Mouse (Mus musculus) heart, adult 2 months (tissue): Measurements from ENCODE around the gene Tmcc1. TPM values are rescaled to one million over a fixed set of nuclear protein-coding genes. Genes with fewer than 3 reads are reported as not detected.

Source experiments
- DNase-seq, 2 experiments: peaks; one replicate each; pipeline ENCODE4 v3.0.0; 2021
- H3K27ac ChIP-seq: fragments of 200-600 bp; 2 replicates; pipeline ENCODE4 v1.8.1; 2022
- H3K27me3 ChIP-seq: fragments of 200-500 bp; 2 replicates; pipeline ENCODE4 v1.6.1; 2012; ENCODE audit warnings: mild to moderate bottlenecking, low read length, inconsistent platforms, mixed read lengths; ENCODE audit not compliant: control insufficient read depth, insufficient read depth
- H3K36me3 ChIP-seq: fragments of 200-500 bp; 2 replicates; pipeline ENCODE4 v1.6.1; 2012; ENCODE audit warnings: low read length, inconsistent platforms; ENCODE audit not compliant: control insufficient read depth, insufficient read depth
- H3K4me1 ChIP-seq: fragments of 200-500 bp; 2 replicates; pipeline ENCODE4 v1.6.1; 2011; ENCODE audit warnings: low read length; ENCODE audit not compliant: control insufficient read depth, insufficient read depth
- H3K4me3 ChIP-seq: fragments of 200-600 bp; 2 replicates; pipeline ENCODE4 v1.8.1; 2022
- H3K79me2 ChIP-seq: fragments of 200-500 bp; replicated peaks from 2 replicates; pipeline ENCODE4 v1.6.1; 2012; ENCODE audit warnings: mild to moderate bottlenecking, inconsistent platforms, low read length, moderate library complexity, mixed read lengths; ENCODE audit not compliant: control insufficient read depth, insufficient read depth
- H3K9ac ChIP-seq: fragments of 200-500 bp; 2 replicates; pipeline ENCODE4 v1.6.1; 2012; ENCODE audit warnings: low read depth, mild to moderate bottlenecking, control low read depth, inconsistent platforms, low read length, mixed read lengths
- CTCF ChIP-seq: fragments of 200-600 bp; IDR thresholded peaks from 2 replicates; pipeline ENCODE4 v1.8.1; 2022; ENCODE audit warnings: antibody characterized with exemption, mild to moderate bottlenecking, moderate library complexity
- EP300 ChIP-seq: fragments of 200-500 bp; IDR thresholded peaks from 2 replicates; pipeline ENCODE4 v1.6.1; 2011; ENCODE audit warnings: low read depth, low read length, control low read depth; ENCODE audit not compliant: insufficient read depth
- POLR2A ChIP-seq: fragments of 200-500 bp; IDR thresholded peaks from 2 replicates; pipeline ENCODE4 v1.6.1; 2011; ENCODE audit warnings: mild to moderate bottlenecking, low read depth, low read length, control low read depth; ENCODE audit not compliant: insufficient read depth
- WGBS: fragments of 180-500 bp; shearing (Covaris S2); methylation state at CpG from one replicate; pipeline ENCODE4 v1.1.7; 2018; 5-methylcytosine and 5-hydroxymethylcytosine counted together
- intact Hi-C: fragments of 180-260 bp; cut with DNase I; formaldehyde crosslinking; loops from one replicate; pipeline ENCODE4 v1.15.1; 2025
- polyA plus RNA-seq: library from polyadenylated mRNA; depleted of rRNA; stranded (reverse); fragments of >200 nt; gene quantifications from 2 replicates; pipeline ENCODE4 v1.2.3, GENCODE M21; 2012
- total RNA-seq, 2 experiments: library from RNA; stranded (reverse); gene quantifications; 2 replicates each; pipeline ENCODE4 v1.2.3; 2021

The Tmcc1 gene
- total and polyA plus RNA-seq, 3 experiments, result 16.7 to 33.8 (median 32.1) TPM

GRCm38 (mm10) chr6:116195811-116196210 lies 2.5 kb upstream of the Tmcc1 start:
- Histone ChIP-seq H3K27ac (no peak overlapping the region), H3K9ac (no peak overlapping the region), H3K27me3 (0 out of 2 replicates have a peak, but pooled peaks cover 2% of the 10 kb centered on the region), H3K36me3 (peaks cover 3% of the 10 kb centered on the region), H3K79me2 (no peaks in the 10 kb centered on the region), H3K4me1 (peaks cover 3% of the 10 kb centered on the region; the same call in 1 of the 2 replicates), H3K4me3 (no peak overlapping the region)
- intact Hi-C loops, result no loop called here
- 62% methylated on average over 8 of the region's 8 CpGs for WGBS
- no peak for DNase-seq
- TF ChIP-seq POLR2A, result no peak

- Histone ChIP-seq H3K27ac (peak overlapping the region; percentile 90), H3K36me3 (peaks cover 10% of the 10 kb centered on the region), H3K27me3 (no peaks in the 10 kb centered on the region), H3K79me2 (peaks cover 3% of the 10 kb centered on the region; the same call in 1 of the 2 replicates), H3K4me1 (peaks cover 3% of the 10 kb centered on the region), H3K9ac (peak overlapping the region; percentile 83), H3K4me3 (peak overlapping the region; percentile 87)
- 1% methylated on average over 51 of the region's 51 CpGs for WGBS
- intact Hi-C loops, result loop anchor here (2.0 to 5.0 kb wide), 2 partner anchors 14 to 516 kb away; partner anchors contain the start of gene Raf1
- TF ChIP-seq CTCF, result no peak
- TF ChIP-seq EP300, result no peak
- TF ChIP-seq POLR2A, result no peak
- DNase-seq, result no peak
Observed at GRCm38 (mm10) chr6:116192809-116193311, 426 bp downstream of the Tmcc1 start.

GRCm38 (mm10) chr6:116189417-116189816 lies 3.9 kb downstream of the Tmcc1 start:
- Histone ChIP-seq H3K79me2 (peaks cover 3% of the 10 kb centered on the region; the same call in 1 of the 2 replicates), H3K4me3 (no peak overlapping the region), H3K36me3 (peaks cover 20% of the 10 kb centered on the region), H3K4me1 (peaks cover 3% of the 10 kb centered on the region), H3K9ac (no peak overlapping the region), H3K27me3 (no peaks in the 10 kb centered on the region), H3K27ac (peak overlapping the region; percentile 29; the same call in 1 of the 2 replicates)
- 20% methylated on average over 1 of the region's 1 CpGs for whole genome bisulfite sequencing
- intact Hi-C loops, result loop anchor here (5.0 kb wide), 1 partner anchor 52 kb away; no protein-coding TSS in a partner anchor
- no peak for DNase-seq
- TF ChIP-seq EP300 (no peak), POLR2A (no peak), CTCF (no peak)

- peaks cover 2% of the 10 kb centered on the region for H3K4me1 ChIP-seq
- no peak overlapping the region for H3K9ac ChIP-seq
- no peak for DNase-seq
- H3K4me3 ChIP-seq, result no peak overlapping the region
- peaks cover 20% of the 10 kb centered on the region for H3K36me3 ChIP-seq
- H3K27ac ChIP-seq, result peak overlapping the region; percentile 40
- TF ChIP-seq POLR2A (no peak), EP300 (no peak), CTCF (no peak)
- peaks cover 5% of the 10 kb centered on the region for H3K79me2 ChIP-seq
- intact Hi-C loops, result loop anchor here (5.0 kb wide), 1 partner anchor 49 kb away; no protein-coding TSS in a partner anchor
- WGBS, result 26% methylated on average over 2 of the region's 2 CpGs
- no peaks in the 10 kb centered on the region for H3K27me3 ChIP-seq
Observed at GRCm38 (mm10) chr6:116186485-116186884, 6.8 kb downstream of the Tmcc1 start.

- Histone ChIP-seq H3K4me3 (no peak overlapping the region), H3K4me1 (peaks cover 1% of the 10 kb centered on the region), H3K27ac (no peak overlapping the region), H3K9ac (no peak overlapping the region), H3K27me3 (no peaks in the 10 kb centered on the region), H3K36me3 (peaks cover 10% of the 10 kb centered on the region), H3K79me2 (peaks cover 4% of the 10 kb centered on the region)
- DNase-seq, result no peak
- TF ChIP-seq EP300 (no peak), CTCF (no peak), POLR2A (no peak)
- WGBS, result 88% methylated on average over 5 of the region's 5 CpGs
- intact Hi-C loops, result no loop called here
Observed at GRCm38 (mm10) chr6:116183509-116183908, 9.8 kb downstream of the Tmcc1 start.

- Histone ChIP-seq H3K4me3 (no peak overlapping the region), H3K27ac (no peak overlapping the region), H3K79me2 (peaks cover 4% of the 10 kb centered on the region), H3K9ac (no peak overlapping the region), H3K36me3 (peaks cover 3% of the 10 kb centered on the region), H3K27me3 (no peaks in the 10 kb centered on the region), H3K4me1 (peaks cover 1% of the 10 kb centered on the region)
- TF ChIP-seq POLR2A, result no peak
- TF ChIP-seq EP300, result no peak
- TF ChIP-seq CTCF, result no peak
- 71% methylated on average over 3 of the region's 3 CpGs for WGBS
- intact Hi-C loops, result no loop called here
- DNase-seq, result no peak
Observed at GRCm38 (mm10) chr6:116180731-116181130, 12.6 kb downstream of the Tmcc1 start.
